Mouse (Mus musculus): ENCODE results near the gene Man2a1. TPM values are rescaled to one million over a fixed set of nuclear protein-coding genes. Genes with fewer than 3 reads are reported as not detected.

Gene Man2a1
- polyA plus RNA-seq, 1 experiment from 2014 or later: 16.1 TPM

DNA sequence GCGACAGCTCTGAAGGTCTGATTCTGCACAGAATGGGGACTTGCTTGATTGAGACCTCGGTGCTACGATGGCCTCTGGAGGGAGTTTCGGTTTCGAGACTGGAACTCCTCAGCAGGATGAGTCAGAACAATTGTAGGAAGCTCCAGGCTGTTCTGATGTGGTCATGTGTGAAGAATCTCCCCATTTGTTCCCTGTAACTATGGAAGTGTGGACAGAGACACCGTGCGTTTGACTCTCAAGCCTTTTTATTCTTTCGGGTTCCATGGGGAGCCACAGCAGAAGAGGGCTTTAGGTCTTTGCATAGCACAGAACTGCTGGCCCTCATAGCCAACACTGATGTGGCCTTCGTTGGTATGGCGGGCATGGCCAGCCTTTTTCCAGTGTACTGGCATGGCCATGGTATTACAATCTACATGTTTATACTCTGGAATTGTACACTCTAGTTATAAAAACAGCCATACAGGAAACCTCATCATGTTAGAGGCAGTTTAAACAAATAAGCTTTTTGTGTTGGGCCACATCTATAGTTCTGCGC is 21.9 kb downstream of the Man2a1 start:
- Histone ChIP-seq H3K36me3 (ENCODE audit: control insufficient read depth, insufficient read depth, low read length) (peaks cover 6% of the 10 kb centered on the region; the same call in 1 of the 2 replicates), H3K27me3 (ENCODE audit: control insufficient read depth, insufficient read depth, low read length) (no peaks in the 10 kb centered on the region), H3K4me1 (ENCODE audit: control insufficient read depth, insufficient read depth, low read length) (0 out of 2 replicates have a peak, but pooled peaks cover 4% of the 10 kb centered on the region), H3K27ac (ENCODE audit: low read length) (no peak overlapping the region), H3K4me2 (replicated peaks; ENCODE audit: low read depth, low read length) (no peak overlapping the region), H3K9me3 (ENCODE audit: control insufficient read depth, low read depth, low read length) (no peaks in the 10 kb centered on the region), H3K9ac (replicated peaks; ENCODE audit: low read depth, low read length) (no peak overlapping the region), H3K4me3 (ENCODE audit: low read depth, low read length) (no peak overlapping the region)
- ATAC-seq (ENCODE audit: insufficient number of reproducible peaks, insufficient read depth, low FRiP score, low read depth): no peak
- 91% methylated on average over 11 of the region's 11 CpGs for WGBS

DNA sequence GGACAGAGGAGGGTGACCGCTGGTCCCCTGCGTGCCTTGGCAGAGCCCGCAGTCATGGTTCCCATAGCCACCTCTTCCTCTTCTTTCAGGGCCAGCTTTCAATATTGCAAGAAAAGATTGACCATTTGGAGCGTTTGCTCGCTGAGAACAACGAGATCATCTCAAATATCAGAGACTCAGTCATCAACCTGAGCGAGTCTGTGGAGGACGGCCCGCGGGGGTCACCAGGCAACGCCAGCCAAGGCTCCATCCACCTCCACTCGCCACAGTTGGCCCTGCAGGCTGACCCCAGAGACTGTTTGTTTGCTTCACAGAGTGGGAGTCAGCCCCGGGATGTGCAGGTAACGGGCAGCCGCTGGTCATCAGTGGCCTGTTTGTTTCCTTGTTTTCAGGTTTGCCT is 23.9 kb downstream of the Man2a1 start:
- peaks cover 6% of the 10 kb centered on the region; the same call in 1 of the 2 replicates for H3K36me3 ChIP-seq (ENCODE audit: control insufficient read depth, insufficient read depth, low read length)
- WGBS: 82% methylated on average over 15 of the region's 15 CpGs

DNA sequence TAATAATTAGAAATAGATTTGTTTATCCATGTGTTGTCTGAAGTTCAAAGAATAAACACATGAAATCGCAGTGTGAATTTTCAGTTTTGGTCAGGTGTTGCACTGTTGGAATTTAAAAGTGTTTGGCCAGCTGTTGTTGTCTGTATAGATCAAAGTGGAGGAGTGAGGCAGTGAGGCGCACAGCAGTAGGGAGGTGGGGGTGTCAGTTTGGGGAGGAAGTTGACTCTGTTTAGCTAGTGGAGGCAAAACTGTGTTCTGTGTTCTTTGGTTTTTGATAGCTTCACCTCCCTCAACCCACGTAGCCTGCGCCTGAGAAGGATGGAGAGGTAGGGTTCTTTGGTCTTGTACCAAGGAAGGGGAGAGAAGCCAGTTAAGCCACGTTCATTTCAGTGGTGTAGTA is 28.3 kb downstream of the Man2a1 start:
- no peaks in the 10 kb centered on the region for H3K27me3 ChIP-seq (ENCODE audit: control insufficient read depth, insufficient read depth, low read length)
- H3K4me3 ChIP-seq (ENCODE audit: low read depth, low read length): no peak overlapping the region
- 71% methylated on average over 5 of the region's 5 CpGs for WGBS
- H3K27ac ChIP-seq (ENCODE audit: low read length): no peak overlapping the region
- H3K9me3 ChIP-seq (ENCODE audit: control insufficient read depth, low read depth, low read length): no peaks in the 10 kb centered on the region
- no peak for ATAC-seq (ENCODE audit: insufficient number of reproducible peaks, insufficient read depth, low FRiP score, low read depth)
- peaks cover 10% of the 10 kb centered on the region; the same call in 1 of the 2 replicates for H3K36me3 ChIP-seq (ENCODE audit: control insufficient read depth, insufficient read depth, low read length)
- no peaks in the 10 kb centered on the region for H3K4me1 ChIP-seq (ENCODE audit: control insufficient read depth, insufficient read depth, low read length)
- H3K4me2 ChIP-seq (replicated peaks; ENCODE audit: low read depth, low read length): no peak overlapping the region
- H3K9ac ChIP-seq (replicated peaks; ENCODE audit: low read depth, low read length): no peak overlapping the region

More for the DNA sequence above, 23.9 kb downstream of the Man2a1 start:
- H3K27ac ChIP-seq (ENCODE audit: low read length): no peak overlapping the region
- H3K4me1 ChIP-seq (ENCODE audit: control insufficient read depth, insufficient read depth, low read length): 0 out of 2 replicates have a peak, but pooled peaks cover 4% of the 10 kb centered on the region
- H3K9me3 ChIP-seq (ENCODE audit: control insufficient read depth, low read depth, low read length): no peaks in the 10 kb centered on the region
- H3K4me2 ChIP-seq (replicated peaks; ENCODE audit: low read depth, low read length): no peak overlapping the region
- no peak overlapping the region for H3K9ac ChIP-seq (replicated peaks; ENCODE audit: low read depth, low read length)
- no peak overlapping the region for H3K4me3 ChIP-seq (ENCODE audit: low read depth, low read length)
- H3K27me3 ChIP-seq (ENCODE audit: control insufficient read depth, insufficient read depth, low read length): no peaks in the 10 kb centered on the region
- ATAC-seq (ENCODE audit: insufficient number of reproducible peaks, insufficient read depth, low FRiP score, low read depth): no peak

DNA sequence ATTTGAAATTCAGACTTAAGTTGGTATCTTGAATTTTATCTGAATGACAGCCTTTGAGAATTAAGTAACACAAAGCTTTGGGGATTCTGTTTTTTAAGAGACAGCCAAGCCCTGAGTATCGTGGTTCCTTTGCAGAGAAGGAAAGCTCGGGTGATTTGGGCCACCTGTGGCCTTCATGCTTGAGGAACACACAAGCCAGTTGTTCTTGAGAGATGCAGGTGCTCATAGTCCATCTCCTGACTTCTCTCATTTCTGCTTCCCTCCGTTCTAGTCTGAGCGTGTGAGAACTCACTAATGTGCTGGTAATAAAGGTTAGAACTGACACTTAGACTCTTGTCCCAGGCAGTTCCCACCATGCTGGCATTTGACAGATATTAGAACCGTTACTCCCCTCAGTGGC is 28.9 kb downstream of the Man2a1 start:
- Histone ChIP-seq H3K36me3 (ENCODE audit: control insufficient read depth, insufficient read depth, low read length) (peaks cover 10% of the 10 kb centered on the region; the same call in 1 of the 2 replicates), H3K4me1 (ENCODE audit: control insufficient read depth, insufficient read depth, low read length) (no peaks in the 10 kb centered on the region), H3K4me3 (ENCODE audit: low read depth, low read length) (no peak overlapping the region), H3K4me2 (replicated peaks; ENCODE audit: low read depth, low read length) (no peak overlapping the region), H3K27me3 (ENCODE audit: control insufficient read depth, insufficient read depth, low read length) (no peaks in the 10 kb centered on the region), H3K27ac (ENCODE audit: low read length) (no peak overlapping the region), H3K9me3 (ENCODE audit: control insufficient read depth, low read depth, low read length) (no peaks in the 10 kb centered on the region), H3K9ac (replicated peaks; ENCODE audit: low read depth, low read length) (no peak overlapping the region)
- no peak for ATAC-seq (ENCODE audit: insufficient number of reproducible peaks, insufficient read depth, low FRiP score, low read depth)
- WGBS: 79% methylated on average over 5 of the region's 5 CpGs

DNA sequence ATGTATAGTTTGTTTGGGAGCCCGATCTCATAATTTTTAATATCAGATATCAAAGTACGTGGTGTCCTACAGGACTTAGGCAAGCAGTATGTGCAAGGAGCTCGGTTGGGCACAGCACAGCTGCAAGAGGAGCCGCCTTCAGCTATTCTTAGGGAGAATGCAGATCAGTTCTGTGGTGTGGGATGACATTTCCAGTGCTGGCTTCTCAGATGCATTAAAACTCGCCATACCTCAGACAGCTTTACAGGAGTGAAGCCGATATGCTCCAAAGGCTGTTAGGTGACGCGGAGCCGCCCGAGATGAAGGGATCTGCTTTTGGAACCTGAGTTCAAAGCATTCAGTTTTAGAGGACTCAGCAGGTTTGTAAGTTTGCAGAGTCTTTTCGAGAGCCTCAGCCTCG is 30.0 kb downstream of the Man2a1 start:
- H3K9ac ChIP-seq (replicated peaks; ENCODE audit: low read depth, low read length): no peak overlapping the region
- no peak overlapping the region for H3K27ac ChIP-seq (ENCODE audit: low read length)
- H3K4me1 ChIP-seq (ENCODE audit: control insufficient read depth, insufficient read depth, low read length): no peaks in the 10 kb centered on the region
- no peaks in the 10 kb centered on the region for H3K9me3 ChIP-seq (ENCODE audit: control insufficient read depth, low read depth, low read length)
- H3K4me3 ChIP-seq (ENCODE audit: low read depth, low read length): no peak overlapping the region
- no peak overlapping the region for H3K4me2 ChIP-seq (replicated peaks; ENCODE audit: low read depth, low read length)
- H3K36me3 ChIP-seq (ENCODE audit: control insufficient read depth, insufficient read depth, low read length): peaks cover 10% of the 10 kb centered on the region; the same call in 1 of the 2 replicates
- WGBS: 92% methylated on average over 12 of the region's 12 CpGs
- no peak for ATAC-seq (ENCODE audit: insufficient number of reproducible peaks, insufficient read depth, low FRiP score, low read depth)
- no peaks in the 10 kb centered on the region for H3K27me3 ChIP-seq (ENCODE audit: control insufficient read depth, insufficient read depth, low read length)

DNA sequence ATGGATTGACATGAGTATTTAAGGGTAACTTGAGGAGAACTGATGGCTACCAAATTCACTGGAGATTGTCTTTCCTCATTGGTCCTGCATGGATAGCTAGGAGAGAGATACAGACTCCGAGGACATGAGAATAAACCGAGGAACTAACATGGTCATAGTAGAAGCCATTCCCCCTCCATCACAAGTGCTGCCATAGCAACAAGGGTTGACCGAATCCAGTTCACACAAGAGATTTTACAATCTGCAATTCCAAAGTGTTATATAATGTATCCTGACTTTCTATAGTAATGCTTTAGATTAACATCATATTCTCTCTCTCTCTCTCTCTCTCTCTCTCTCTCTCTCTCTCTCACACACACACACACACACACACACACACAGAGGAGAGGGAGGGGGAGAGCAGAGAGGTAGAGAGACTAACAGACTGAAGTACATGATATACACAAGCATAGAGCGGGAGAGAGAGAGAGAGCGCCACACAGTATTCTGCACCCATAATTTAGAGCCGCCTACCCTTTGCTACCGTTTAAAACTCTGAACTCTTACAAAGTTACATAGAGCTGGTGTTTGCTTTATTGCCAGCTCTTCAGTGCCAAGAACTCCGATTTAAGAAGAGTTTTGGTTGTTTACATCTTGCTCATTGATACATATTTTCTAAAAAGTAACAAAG is 37.5 kb downstream of the Man2a1 start:
- WGBS: 82% methylated on average over 8 of the region's 8 CpGs
- H3K4me3 ChIP-seq (ENCODE audit: low read depth, low read length): no peak overlapping the region
- H3K36me3 ChIP-seq (ENCODE audit: control insufficient read depth, insufficient read depth, low read length): peaks cover 7% of the 10 kb centered on the region; the same call in 1 of the 2 replicates
- no peaks in the 10 kb centered on the region for H3K9me3 ChIP-seq (ENCODE audit: control insufficient read depth, low read depth, low read length)
- no peak overlapping the region for H3K4me2 ChIP-seq (replicated peaks; ENCODE audit: low read depth, low read length)
- no peak for ATAC-seq (ENCODE audit: insufficient number of reproducible peaks, insufficient read depth, low FRiP score, low read depth)
- H3K4me1 ChIP-seq (ENCODE audit: control insufficient read depth, insufficient read depth, low read length): no peaks in the 10 kb centered on the region
- no peak overlapping the region for H3K9ac ChIP-seq (replicated peaks; ENCODE audit: low read depth, low read length)
- H3K27me3 ChIP-seq (ENCODE audit: control insufficient read depth, insufficient read depth, low read length): no peaks in the 10 kb centered on the region
- H3K27ac ChIP-seq (ENCODE audit: low read length): no peak overlapping the region

DNA sequence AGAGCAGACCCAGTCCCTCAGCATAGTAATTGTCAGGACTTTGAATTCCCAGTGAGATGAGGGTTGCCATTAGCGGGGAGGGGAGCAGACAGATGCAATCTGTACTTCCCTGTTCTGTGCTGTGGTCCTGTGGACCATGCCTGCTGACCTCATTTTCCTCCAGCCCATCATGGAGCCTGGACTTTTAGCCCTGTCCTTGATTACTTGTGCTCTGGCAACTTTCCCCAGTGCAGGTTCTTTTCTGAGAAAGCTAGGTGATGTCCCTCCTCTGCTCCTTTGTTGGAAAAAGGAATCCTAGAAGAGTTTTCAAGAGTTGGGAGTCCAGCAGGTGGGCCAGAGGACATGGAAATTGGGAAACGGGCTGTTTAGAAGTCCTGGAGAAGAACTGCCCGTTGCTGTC is 40.8 kb downstream of the Man2a1 start:
- no peak overlapping the region for H3K4me2 ChIP-seq (replicated peaks; ENCODE audit: low read depth, low read length)
- WGBS: 91% methylated on average over 3 of the region's 3 CpGs
- H3K4me1 ChIP-seq (ENCODE audit: control insufficient read depth, insufficient read depth, low read length): 0 out of 2 replicates have a peak, but pooled peaks cover 4% of the 10 kb centered on the region
- H3K27ac ChIP-seq (ENCODE audit: low read length): no peak overlapping the region
- no peak overlapping the region for H3K9ac ChIP-seq (replicated peaks; ENCODE audit: low read depth, low read length)
- no peaks in the 10 kb centered on the region for H3K27me3 ChIP-seq (ENCODE audit: control insufficient read depth, insufficient read depth, low read length)
- peaks cover 7% of the 10 kb centered on the region; the same call in 1 of the 2 replicates for H3K36me3 ChIP-seq (ENCODE audit: control insufficient read depth, insufficient read depth, low read length)
- no peak for ATAC-seq (ENCODE audit: insufficient number of reproducible peaks, insufficient read depth, low FRiP score, low read depth)
- no peak overlapping the region for H3K4me3 ChIP-seq (ENCODE audit: low read depth, low read length)
- H3K9me3 ChIP-seq (ENCODE audit: control insufficient read depth, low read depth, low read length): no peaks in the 10 kb centered on the region

DNA sequence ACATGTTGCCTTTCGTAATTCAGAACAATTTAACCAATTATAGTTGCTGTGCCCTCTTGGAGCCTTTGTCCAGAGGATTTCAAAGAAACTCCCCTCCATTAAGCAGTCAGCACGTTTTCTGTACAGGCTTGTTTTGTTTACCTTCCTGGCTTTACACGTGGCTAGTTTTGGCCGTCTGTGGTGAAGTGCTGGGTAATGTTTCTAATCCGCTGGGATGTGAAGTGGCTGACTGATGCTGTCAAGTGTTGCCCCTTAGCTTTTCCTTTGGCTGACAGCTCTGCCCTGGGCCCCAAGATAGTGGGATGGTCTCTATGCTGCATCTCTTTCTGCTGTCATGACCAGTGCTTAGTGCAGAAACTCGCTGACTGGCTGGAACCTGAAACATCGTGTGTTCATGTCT is 43.1 kb downstream of the Man2a1 start:
- no peaks in the 10 kb centered on the region for H3K27me3 ChIP-seq (ENCODE audit: control insufficient read depth, insufficient read depth, low read length)
- ATAC-seq (ENCODE audit: insufficient number of reproducible peaks, insufficient read depth, low FRiP score, low read depth): no peak
- 36% methylated on average over 7 of the region's 7 CpGs for WGBS
- H3K4me3 ChIP-seq (ENCODE audit: low read depth, low read length): no peak overlapping the region
- peaks cover 7% of the 10 kb centered on the region; the same call in 1 of the 2 replicates for H3K36me3 ChIP-seq (ENCODE audit: control insufficient read depth, insufficient read depth, low read length)
- H3K4me1 ChIP-seq (ENCODE audit: control insufficient read depth, insufficient read depth, low read length): 0 out of 2 replicates have a peak, but pooled peaks cover 4% of the 10 kb centered on the region
- H3K9me3 ChIP-seq (ENCODE audit: control insufficient read depth, low read depth, low read length): no peaks in the 10 kb centered on the region
- H3K27ac ChIP-seq (ENCODE audit: low read length): no peak overlapping the region
- no peak overlapping the region for H3K9ac ChIP-seq (replicated peaks; ENCODE audit: low read depth, low read length)
- H3K4me2 ChIP-seq (replicated peaks; ENCODE audit: low read depth, low read length): no peak overlapping the region
